Mouse (Mus musculus) kidney, embryonic 16.5 days (tissue): ENCODE data around the gene Psg17. TPM values are rescaled to one million over a fixed set of nuclear protein-coding genes. Genes with fewer than 3 reads are reported as not detected.

Experiments used
- ATAC-seq: fragments of 200-750 bp; cut with Nextera tagmentation; 2 replicates; pipeline ENCODE4 v1.8.0; 2017; ENCODE audit warnings: moderate TSS enrichment; ENCODE audit not compliant: low FRiP score, low TSS enrichment
- H3K27ac ChIP-seq: fragments of 300-500 bp; sonication (generic); 2 replicates; pipeline ENCODE4 v1.5.1; 2014; ENCODE audit warnings: low read length
- H3K27me3 ChIP-seq: fragments of 300-500 bp; sonication (generic); 2 replicates; pipeline ENCODE4 v1.6.1; 2014; ENCODE audit warnings: low read length, control low read depth, mixed read lengths; ENCODE audit not compliant: insufficient read depth
- H3K36me3 ChIP-seq: fragments of 300-500 bp; sonication (generic); 2 replicates; pipeline ENCODE4 v1.6.1; 2014; ENCODE audit warnings: low read length, control low read depth, mixed read lengths; ENCODE audit not compliant: insufficient read depth
- H3K4me1 ChIP-seq: fragments of 300-500 bp; sonication (generic); 2 replicates; pipeline ENCODE4 v1.6.1; 2014; ENCODE audit warnings: low read length, control low read depth, mixed read lengths; ENCODE audit not compliant: insufficient read depth
- H3K4me2 ChIP-seq: fragments of 300-500 bp; sonication (generic); replicated peaks from 2 replicates; pipeline ENCODE4 v1.6.1; 2014; ENCODE audit warnings: low read depth, low read length
- H3K4me3 ChIP-seq: fragments of 300-500 bp; sonication (generic); 2 replicates; pipeline ENCODE4 v1.5.1; 2014; ENCODE audit warnings: mild to moderate bottlenecking, low read length
- H3K9ac ChIP-seq: fragments of 300-500 bp; sonication (generic); replicated peaks from 2 replicates; pipeline ENCODE4 v1.6.1; 2014; ENCODE audit warnings: low read length
- H3K9me3 ChIP-seq: fragments of 300-500 bp; sonication (generic); 2 replicates; pipeline ENCODE4 v1.6.1; 2016; ENCODE audit warnings: low read length, control low read depth
- polyA plus RNA-seq: library from polyadenylated mRNA; unstranded; fragments of >200 nt; fragmentation: Nextera tagmentation; extraction: Ambion mirVana; gene quantifications from 2 replicates; pipeline ENCODE4 v1.2.1, GENCODE M21; 2015

The Psg17 gene
- polyA plus RNA-seq, 1 experiment from 2014 or later: not detected

GRCm38 (mm10) chr7:18779337-18779781, 42.0 kb downstream of the Psg17 start:
- no peak overlapping the region for H3K9ac ChIP-seq
- ATAC-seq: no peak
- H3K9me3 ChIP-seq: no peaks in the 10 kb centered on the region
- H3K4me2 ChIP-seq: no peak overlapping the region
- H3K4me3 ChIP-seq: no peak overlapping the region
- H3K4me1 ChIP-seq: no peaks in the 10 kb centered on the region
- H3K27ac ChIP-seq: no peak overlapping the region
- H3K27me3 ChIP-seq: no peaks in the 10 kb centered on the region
- H3K36me3 ChIP-seq: no peaks in the 10 kb centered on the region

Other genes starting within 250 kb of the Psg17 start
- not detected in 2 replicates for gene Psg23, start 205.1 kb downstream of the Psg17 start, polyA plus RNA-seq
- not detected in 2 replicates for gene Psg21, start 164.9 kb downstream of the Psg17 start, polyA plus RNA-seq
- gene Psg20, start 135.4 kb downstream of the Psg17 start, polyA plus RNA-seq: not detected in 2 replicates
- gene Psg22, start 103.5 kb downstream of the Psg17 start, polyA plus RNA-seq: not detected in 2 replicates
- not detected in 2 replicates for gene Psg19, start 23.1 kb downstream of the Psg17 start, polyA plus RNA-seq
- 1.4 and 1.6 TPM in 2 replicates for gene Mill2, start 18.4 kb upstream of the Psg17 start, polyA plus RNA-seq
- 1.8 TPM in 2 replicates for gene Pglyrp1, start 49.7 kb upstream of the Psg17 start, polyA plus RNA-seq
- 30.8 and 31.7 TPM in 2 replicates for gene Ccdc61, start 88.8 kb upstream of the Psg17 start, polyA plus RNA-seq
- gene Nova2, start 104.3 kb upstream of the Psg17 start, polyA plus RNA-seq: 0.67 and 0.77 TPM in 2 replicates
- not detected in 2 replicates for gene Nanos2, start 165.8 kb upstream of the Psg17 start, polyA plus RNA-seq
- 3.3 and 4.0 TPM in 2 replicates for gene Mypop, start 169.6 kb upstream of the Psg17 start, polyA plus RNA-seq
- gene Irf2bp1, start 182.4 kb upstream of the Psg17 start, polyA plus RNA-seq: 21.4 and 23.5 TPM in 2 replicates
- gene Foxa3, start 201.9 kb upstream of the Psg17 start, polyA plus RNA-seq: 0.35 and 0.75 TPM in 2 replicates
- 34.0 and 35.6 TPM in 2 replicates for gene Sympk, start 202.8 kb upstream of the Psg17 start, polyA plus RNA-seq
- gene Rsph6a, start 233.1 kb upstream of the Psg17 start, polyA plus RNA-seq: not detected in 2 replicates